Mouse (Mus musculus) intestine, embryonic 14.5 days (tissue): ENCODE data around the gene Fads3. TPM values are rescaled to one million over a fixed set of nuclear protein-coding genes. Genes with fewer than 3 reads are reported as not detected.
A peak's percentile ranks its signal among the peaks of the same experiment; 100 is the strongest.

Experiments used
- ATAC-seq: fragments of 200-750 bp; cut with Nextera tagmentation; replicated peaks from 2 replicates; pipeline ENCODE4 v1.8.0; 2017; ENCODE audit warnings: low read depth, moderate number of reproducible peaks, moderate TSS enrichment, moderate library complexity; ENCODE audit not compliant: low FRiP score, low TSS enrichment
- DNase-seq: peaks from one replicate; pipeline ENCODE4 v3.0.0-alpha.2; 2018; ENCODE audit warnings: low spot score
- H3K27ac ChIP-seq: fragments of 300-500 bp; sonication (generic); 2 replicates; pipeline ENCODE4 v1.5.1; 2014; ENCODE audit warnings: low read depth, mild to moderate bottlenecking, control low read depth
- H3K27me3 ChIP-seq: fragments of 300-500 bp; sonication (generic); replicated peaks from 2 replicates; pipeline ENCODE4 v1.6.1; 2014; ENCODE audit warnings: low read length, control low read depth; ENCODE audit not compliant: control insufficient read depth, insufficient read depth
- H3K36me3 ChIP-seq: fragments of 300-500 bp; sonication (generic); 2 replicates; pipeline ENCODE4 v1.6.1; 2014; ENCODE audit warnings: low read length, control low read depth; ENCODE audit not compliant: control insufficient read depth, insufficient read depth
- H3K4me1 ChIP-seq: fragments of 300-500 bp; sonication (generic); replicated peaks from 2 replicates; pipeline ENCODE4 v1.6.1; 2014; ENCODE audit warnings: low read length, control low read depth, mixed read lengths; ENCODE audit not compliant: control insufficient read depth, insufficient read depth
- H3K4me2 ChIP-seq: fragments of 300-500 bp; sonication (generic); 2 replicates; pipeline ENCODE4 v1.6.1; 2014; ENCODE audit warnings: low read length
- H3K4me3 ChIP-seq: fragments of 300-500 bp; sonication (generic); 2 replicates; pipeline ENCODE4 v1.5.1; 2014; ENCODE audit warnings: low read depth, low read length, control low read depth, mixed read lengths
- H3K9ac ChIP-seq: fragments of 300-500 bp; sonication (generic); 2 replicates; pipeline ENCODE4 v1.6.1; 2014; ENCODE audit warnings: mild to moderate bottlenecking, low read length
- H3K9me3 ChIP-seq: fragments of 300-500 bp; sonication (generic); 2 replicates; pipeline ENCODE4 v1.6.1; 2016; ENCODE audit warnings: low read length, control low read depth; ENCODE audit not compliant: control insufficient read depth
- WGBS: fragments of 180-500 bp; shearing (Covaris S2); extraction: QIAGEN DNeasy Blood & Tissue Kit; methylation state at CpG from one replicate; pipeline ENCODE4 v1.1.7; 2014; 5-methylcytosine and 5-hydroxymethylcytosine counted together
- polyA plus RNA-seq: library from polyadenylated mRNA; unstranded; fragments of >200 nt; fragmentation: Nextera tagmentation; extraction: Ambion mirVana; gene quantifications from 2 replicates; pipeline ENCODE4 v1.2.1, GENCODE M21; 2014

Fads3 gene
- polyA plus RNA-seq, 1 experiment from 2014 or later = 11.5 TPM

GRCm38 (mm10) chr19:10016151-10016550 is 25.2 kb upstream of the Fads3 start:
- no peak overlapping the region for H3K4me2 ChIP-seq
- H3K36me3 ChIP-seq = no peaks in the 10 kb centered on the region
- H3K9ac ChIP-seq = no peak overlapping the region
- DNase-seq (no peak), ATAC-seq (no peak)
- H3K27ac ChIP-seq = no peak overlapping the region
- no peaks in the 10 kb centered on the region for H3K9me3 ChIP-seq
- no peaks in the 10 kb centered on the region for H3K27me3 ChIP-seq
- WGBS = 76% methylated on average over 4 of the region's 4 CpGs
- no peak overlapping the region for H3K4me3 ChIP-seq
- peaks cover 57% of the 10 kb centered on the region for H3K4me1 ChIP-seq

GRCm38 (mm10) chr19:10017637-10018526 is 23.5 kb upstream of the Fads3 start:
- Histone ChIP-seq H3K4me3 (peak overlapping the region; percentile 57), H3K36me3 (no peaks in the 10 kb centered on the region), H3K4me1 (peaks cover 52% of the 10 kb centered on the region), H3K9me3 (no peaks in the 10 kb centered on the region), H3K4me2 (peak overlapping the region; percentile 85), H3K9ac (peak overlapping the region; percentile 55), H3K27me3 (no peaks in the 10 kb centered on the region), H3K27ac (peak overlapping the region; percentile 52; the same call in 1 of the 2 replicates)
- ATAC-seq = peak; percentile 96
- WGBS = 7% methylated on average over 44 of the region's 44 CpGs
- DNase-seq = peak; percentile 90

GRCm38 (mm10) chr19:10018527-10018818 is 22.9 kb upstream of the Fads3 start:
- Histone ChIP-seq H3K9me3 (no peaks in the 10 kb centered on the region), H3K27ac (0 out of 2 replicates have a peak overlapping the region, but pooled peaks have one; percentile 52), H3K36me3 (no peaks in the 10 kb centered on the region), H3K27me3 (no peaks in the 10 kb centered on the region), H3K9ac (peak overlapping the region; percentile 55), H3K4me2 (peak overlapping the region; percentile 85), H3K4me3 (peak overlapping the region; percentile 57), H3K4me1 (peaks cover 46% of the 10 kb centered on the region)
- DNase-seq = no peak
- ATAC-seq = peak; percentile 22; the same call in 1 of the 2 replicates
- WGBS = 0% methylated on average over 3 of the region's 3 CpGs

GRCm38 (mm10) chr19:10019214-10019760 is 22.1 kb upstream of the Fads3 start:
- Histone ChIP-seq H3K27me3 (no peaks in the 10 kb centered on the region), H3K9me3 (no peaks in the 10 kb centered on the region), H3K4me2 (peak overlapping the region; percentile 85), H3K9ac (peak overlapping the region; percentile 55; the same call in 1 of the 2 replicates), H3K4me3 (peak overlapping the region; percentile 57), H3K36me3 (no peaks in the 10 kb centered on the region), H3K27ac (no peak overlapping the region), H3K4me1 (peaks cover 38% of the 10 kb centered on the region)
- ATAC-seq (no peak), DNase-seq (no peak)
- WGBS = 73% methylated on average over 4 of the region's 4 CpGs

- H3K36me3 ChIP-seq = no peaks in the 10 kb centered on the region
- peaks cover 35% of the 10 kb centered on the region for H3K4me1 ChIP-seq
- WGBS = 83% methylated on average over 2 of the region's 2 CpGs
- H3K4me3 ChIP-seq = no peak overlapping the region
- ATAC-seq (no peak), DNase-seq (no peak)
- H3K9me3 ChIP-seq = no peaks in the 10 kb centered on the region
- no peak overlapping the region for H3K4me2 ChIP-seq
- no peaks in the 10 kb centered on the region for H3K27me3 ChIP-seq
- H3K27ac ChIP-seq = no peak overlapping the region
- no peak overlapping the region for H3K9ac ChIP-seq
These were observed 19.4 kb upstream of the Fads3 start for GRCm38 (mm10) chr19:10021981-10022380.

- Histone ChIP-seq H3K9ac (no peak overlapping the region), H3K4me2 (no peak overlapping the region), H3K27me3 (no peaks in the 10 kb centered on the region), H3K4me3 (no peak overlapping the region), H3K27ac (peak overlapping the region; percentile 34; the same call in 1 of the 2 replicates), H3K9me3 (no peaks in the 10 kb centered on the region), H3K4me1 (peaks cover 31% of the 10 kb centered on the region), H3K36me3 (peaks cover 3% of the 10 kb centered on the region)
- DNase-seq (no peak), ATAC-seq (no peak)
- 71% methylated on average over 5 of the region's 5 CpGs for WGBS
These were observed 18.7 kb upstream of the Fads3 start for GRCm38 (mm10) chr19:10022414-10023303.

- Histone ChIP-seq H3K9me3 (no peaks in the 10 kb centered on the region), H3K27me3 (no peaks in the 10 kb centered on the region), H3K4me2 (no peak overlapping the region), H3K36me3 (peaks cover 9% of the 10 kb centered on the region), H3K4me1 (peaks cover 28% of the 10 kb centered on the region; the same call in 1 of the 2 replicates), H3K9ac (no peak overlapping the region), H3K4me3 (no peak overlapping the region), H3K27ac (0 out of 2 replicates have a peak overlapping the region, but pooled peaks have one; percentile 34)
- no peak for DNase-seq
- ATAC-seq = no peak
- WGBS = 61% methylated on average over 9 of the region's 9 CpGs
These were observed 18.0 kb upstream of the Fads3 start for GRCm38 (mm10) chr19:10023304-10023758.

GRCm38 (mm10) chr19:10025169-10025875 is 16.0 kb upstream of the Fads3 start:
- no peak overlapping the region for H3K4me3 ChIP-seq
- H3K4me1 ChIP-seq = peaks cover 14% of the 10 kb centered on the region; the same call in 1 of the 2 replicates
- H3K4me2 ChIP-seq = no peak overlapping the region
- no peaks in the 10 kb centered on the region for H3K27me3 ChIP-seq
- H3K9me3 ChIP-seq = no peaks in the 10 kb centered on the region
- 22% methylated on average over 8 of the region's 8 CpGs for WGBS
- H3K27ac ChIP-seq = peak overlapping the region; percentile 60
- ATAC-seq (no peak; the same call in 1 of the 2 replicates), DNase-seq (no peak)
- H3K9ac ChIP-seq = no peak overlapping the region
- peaks cover 26% of the 10 kb centered on the region for H3K36me3 ChIP-seq
